Mouse (Mus musculus) c-Kit-positive CD71-positive TER-119-negative erythroid progenitor cells, embryonic 14.5 days (primary cell): ENCODE results near the gene Faah.

Experiments used
- DNase-seq: peaks from one replicate; pipeline ENCODE4 v3.0.0-alpha.2; 2013; ENCODE audit warnings: low read depth

The Faah gene

GRCm38 (mm10) chr4:115943669-115944314 is 73.9 kb downstream of the Faah start:
- no peak for DNase-seq

GRCm38 (mm10) chr4:115941242-115941820 is 76.4 kb downstream of the Faah start:
- DNase-seq, result no peak

GRCm38 (mm10) chr4:115940681-115941080 is 77.0 kb downstream of the Faah start:
- DNase-seq, result no peak

GRCm38 (mm10) chr4:115939295-115940102 is 78.2 kb downstream of the Faah start, which contains the start of gene Dmbx1:
Dmbx1 (minus strand) TSS chr4:115939926.
- no peak for DNase-seq

- no peak for DNase-seq
Measured at GRCm38 (mm10) chr4:115938276-115939160, 79.2 kb downstream of the Faah start.

- DNase-seq, result no peak
Measured at GRCm38 (mm10) chr4:115937061-115937976, 80.4 kb downstream of the Faah start.

- no peak for DNase-seq
Measured at GRCm38 (mm10) chr4:115936646-115937045, 81.1 kb downstream of the Faah start.

GRCm38 (mm10) chr4:115935835-115936581 is 81.7 kb downstream of the Faah start:
- DNase-seq, result no peak

GRCm38 (mm10) chr4:115931556-115932088 is 86.1 kb downstream of the Faah start:
- DNase-seq, result no peak

- DNase-seq, result no peak
Measured at GRCm38 (mm10) chr4:115927637-115928036, 90.1 kb downstream of the Faah start.

- DNase-seq, result no peak
Measured at GRCm38 (mm10) chr4:115923262-115923880, 94.4 kb downstream of the Faah start.

- no peak for DNase-seq
Measured at GRCm38 (mm10) chr4:115922688-115923087, 95.0 kb downstream of the Faah start.

- no peak for DNase-seq
Measured at GRCm38 (mm10) chr4:115919911-115920310, 97.8 kb downstream of the Faah start.
